Mouse (Mus musculus) c-Kit-positive CD71-negative TER-119-negative erythroid progenitor cells, embryonic 14.5 days (primary cell): ENCODE measurements at regions not wholly inside any gene's neighbourhood (a gene's known extent, or its start where the extent isn't known, plus 50 kb on each side); places are given as distances from the start of the nearest gene placed in this dataset.

Experiments
- DNase-seq: peaks from one replicate; pipeline ENCODE4 v3.0.0-alpha.2; 2013; ENCODE audit warnings: low read depth

- DNase-seq: no peak
These were observed 67.3 kb upstream of the Map4k3 start for GRCm38 (mm10) chr17:80795453-80796105.

GRCm38 (mm10) chr17:80792605-80793004 is 64.3 kb upstream of the Map4k3 start:
- no peak for DNase-seq

- DNase-seq: no peak
These were observed 61.4 kb upstream of the Map4k3 start for GRCm38 (mm10) chr17:80789706-80790105.

- DNase-seq: no peak
These were observed 60.7 kb upstream of the Map4k3 start for GRCm38 (mm10) chr17:80789000-80789399.

GRCm38 (mm10) chr17:80786858-80787257 is 58.6 kb upstream of the Map4k3 start:
- DNase-seq: no peak

GRCm38 (mm10) chr17:80786061-80786851 is 58.0 kb upstream of the Map4k3 start:
- no peak for DNase-seq

- DNase-seq: no peak
These were observed 57.2 kb upstream of the Map4k3 start for GRCm38 (mm10) chr17:80785476-80785875.

- DNase-seq: no peak
These were observed 56.8 kb upstream of the Map4k3 start for GRCm38 (mm10) chr17:80785049-80785448.

- no peak for DNase-seq
These were observed 53.9 kb upstream of the Map4k3 start for GRCm38 (mm10) chr17:80782233-80782632.

- no peak for DNase-seq
These were observed 53.3 kb upstream of the Map4k3 start for GRCm38 (mm10) chr17:80781621-80782020.

GRCm38 (mm10) chr17:80780303-80780702 is 52.0 kb upstream of the Map4k3 start:
- no peak for DNase-seq

- no peak for DNase-seq
These were observed 51.5 kb upstream of the Map4k3 start for GRCm38 (mm10) chr17:80779782-80780181.
